Mouse (Mus musculus): Measurements from ENCODE around the gene Mrpl48. TPM values are rescaled to one million over a fixed set of nuclear protein-coding genes. Genes with fewer than 3 reads are reported as not detected.

The Mrpl48 gene
- polyA plus RNA-seq, 1 experiment from 2014 or later: 81.5 TPM

- peak overlapping the region; percentile 67 for H3K4me3 ChIP-seq (ENCODE audit: low read length)
- H3K9ac ChIP-seq (replicated peaks; ENCODE audit: low read length): peak overlapping the region; percentile 75
- H3K4me2 ChIP-seq (replicated peaks; ENCODE audit: low read depth, low read length): peak overlapping the region; percentile 65
- no peaks in the 10 kb centered on the region for H3K27me3 ChIP-seq (ENCODE audit: insufficient read depth, low read length)
- peak; percentile 98 for ATAC-seq (ENCODE audit: low FRiP score, low TSS enrichment)
- H3K27ac ChIP-seq (ENCODE audit: low read length): peak overlapping the region; percentile 95
- H3K36me3 ChIP-seq (ENCODE audit: insufficient read depth, low read length): no peaks in the 10 kb centered on the region
- 1% methylated on average over 18 of the region's 20 CpGs for WGBS
- 0 out of 2 replicates have a peak, but pooled peaks cover 3% of the 10 kb centered on the region for H3K4me1 ChIP-seq (ENCODE audit: insufficient read depth, low read length)
- H3K9me3 ChIP-seq (ENCODE audit: low read length): no peaks in the 10 kb centered on the region
These were observed 17.1 kb downstream of the Mrpl48 start for GRCm38 (mm10) chr7:100590845-100591521.

- H3K4me2 ChIP-seq (replicated peaks; ENCODE audit: low read depth, low read length): peak overlapping the region; percentile 65
- 0 out of 2 replicates have a peak, but pooled peaks cover 3% of the 10 kb centered on the region for H3K4me1 ChIP-seq (ENCODE audit: insufficient read depth, low read length)
- H3K36me3 ChIP-seq (ENCODE audit: insufficient read depth, low read length): no peaks in the 10 kb centered on the region
- no peaks in the 10 kb centered on the region for H3K9me3 ChIP-seq (ENCODE audit: low read length)
- H3K4me3 ChIP-seq (ENCODE audit: low read length): peak overlapping the region; percentile 67
- H3K27me3 ChIP-seq (ENCODE audit: insufficient read depth, low read length): no peaks in the 10 kb centered on the region
- WGBS: 36% methylated on average over 7 of the region's 7 CpGs
- no peak for ATAC-seq (ENCODE audit: low FRiP score, low TSS enrichment)
- peak overlapping the region; percentile 95 for H3K27ac ChIP-seq (ENCODE audit: low read length)
- H3K9ac ChIP-seq (replicated peaks; ENCODE audit: low read length): peak overlapping the region; percentile 75
These were observed 17.6 kb downstream of the Mrpl48 start for GRCm38 (mm10) chr7:100590504-100590844.

GRCm38 (mm10) chr7:100589816-100590215 is 18.3 kb downstream of the Mrpl48 start:
- Histone ChIP-seq H3K4me3 (ENCODE audit: low read length) (no peak overlapping the region), H3K27ac (ENCODE audit: low read length) (no peak overlapping the region), H3K4me2 (replicated peaks; ENCODE audit: low read depth, low read length) (no peak overlapping the region), H3K4me1 (ENCODE audit: insufficient read depth, low read length) (0 out of 2 replicates have a peak, but pooled peaks cover 3% of the 10 kb centered on the region), H3K36me3 (ENCODE audit: insufficient read depth, low read length) (no peaks in the 10 kb centered on the region), H3K9me3 (ENCODE audit: low read length) (no peaks in the 10 kb centered on the region), H3K9ac (replicated peaks; ENCODE audit: low read length) (no peak overlapping the region), H3K27me3 (ENCODE audit: insufficient read depth, low read length) (no peaks in the 10 kb centered on the region)
- WGBS: 36% methylated on average over 1 of the region's 1 CpGs
- no peak for ATAC-seq (ENCODE audit: low FRiP score, low TSS enrichment)

- H3K4me1 ChIP-seq (ENCODE audit: insufficient read depth, low read length): peaks cover 5% of the 10 kb centered on the region; the same call in 1 of the 2 replicates
- WGBS: under 1% methylated on average over 31 of the region's 31 CpGs
- H3K4me3 ChIP-seq (ENCODE audit: low read length): peak overlapping the region; percentile 67
- no peaks in the 10 kb centered on the region for H3K9me3 ChIP-seq (ENCODE audit: low read length)
- H3K4me2 ChIP-seq (replicated peaks; ENCODE audit: low read depth, low read length): peak overlapping the region; percentile 85
- H3K27ac ChIP-seq (ENCODE audit: low read length): peak overlapping the region; percentile 87
- H3K27me3 ChIP-seq (ENCODE audit: insufficient read depth, low read length): no peaks in the 10 kb centered on the region
- peaks cover 4% of the 10 kb centered on the region; the same call in 1 of the 2 replicates for H3K36me3 ChIP-seq (ENCODE audit: insufficient read depth, low read length)
- peak overlapping the region; percentile 96 for H3K9ac ChIP-seq (replicated peaks; ENCODE audit: low read length)
- ATAC-seq (ENCODE audit: low FRiP score, low TSS enrichment): peak; percentile 90
These were observed 25.3 kb downstream of the Mrpl48 start for GRCm38 (mm10) chr7:100582727-100583236.

GRCm38 (mm10) chr7:100582235-100582634 is 25.9 kb downstream of the Mrpl48 start:
- Histone ChIP-seq H3K4me1 (ENCODE audit: insufficient read depth, low read length) (peaks cover 5% of the 10 kb centered on the region; the same call in 1 of the 2 replicates), H3K9me3 (ENCODE audit: low read length) (no peaks in the 10 kb centered on the region), H3K27me3 (ENCODE audit: insufficient read depth, low read length) (no peaks in the 10 kb centered on the region), H3K9ac (replicated peaks; ENCODE audit: low read length) (peak overlapping the region; percentile 96; the same call in 1 of the 2 replicates), H3K4me2 (replicated peaks; ENCODE audit: low read depth, low read length) (peak overlapping the region; percentile 85), H3K36me3 (ENCODE audit: insufficient read depth, low read length) (peaks cover 4% of the 10 kb centered on the region; the same call in 1 of the 2 replicates), H3K4me3 (ENCODE audit: low read length) (peak overlapping the region; percentile 67), H3K27ac (ENCODE audit: low read length) (no peak overlapping the region)
- 33% methylated on average over 7 of the region's 7 CpGs for WGBS
- no peak for ATAC-seq (ENCODE audit: low FRiP score, low TSS enrichment)

GRCm38 (mm10) chr7:100578794-100579193 is 29.3 kb downstream of the Mrpl48 start:
- H3K4me2 ChIP-seq (replicated peaks; ENCODE audit: low read depth, low read length): no peak overlapping the region
- no peak overlapping the region for H3K4me3 ChIP-seq (ENCODE audit: low read length)
- no peaks in the 10 kb centered on the region for H3K27me3 ChIP-seq (ENCODE audit: insufficient read depth, low read length)
- peaks cover 9% of the 10 kb centered on the region; the same call in 1 of the 2 replicates for H3K36me3 ChIP-seq (ENCODE audit: insufficient read depth, low read length)
- no peak overlapping the region for H3K9ac ChIP-seq (replicated peaks; ENCODE audit: low read length)
- no peak overlapping the region for H3K27ac ChIP-seq (ENCODE audit: low read length)
- H3K9me3 ChIP-seq (ENCODE audit: low read length): no peaks in the 10 kb centered on the region
- ATAC-seq (ENCODE audit: low FRiP score, low TSS enrichment): no peak
- 78% methylated on average over 2 of the region's 2 CpGs for whole genome bisulfite sequencing
- H3K4me1 ChIP-seq (ENCODE audit: insufficient read depth, low read length): peaks cover 5% of the 10 kb centered on the region; the same call in 1 of the 2 replicates

- WGBS: 83% methylated on average over 4 of the region's 4 CpGs
- H3K9ac ChIP-seq (replicated peaks; ENCODE audit: low read length): no peak overlapping the region
These were observed 35.4 kb downstream of the Mrpl48 start for GRCm38 (mm10) chr7:100572704-100573103.

GRCm38 (mm10) chr7:100572061-100572460 is 36.0 kb downstream of the Mrpl48 start:
- no peak for ATAC-seq (ENCODE audit: low FRiP score, low TSS enrichment)
- no peaks in the 10 kb centered on the region for H3K4me1 ChIP-seq (ENCODE audit: insufficient read depth, low read length)
- peaks cover 15% of the 10 kb centered on the region; the same call in 1 of the 2 replicates for H3K36me3 ChIP-seq (ENCODE audit: insufficient read depth, low read length)
- H3K9me3 ChIP-seq (ENCODE audit: low read length): no peaks in the 10 kb centered on the region
- no peak overlapping the region for H3K4me3 ChIP-seq (ENCODE audit: low read length)
- H3K27ac ChIP-seq (ENCODE audit: low read length): no peak overlapping the region
- H3K27me3 ChIP-seq (ENCODE audit: insufficient read depth, low read length): no peaks in the 10 kb centered on the region
- 84% methylated on average over 4 of the region's 4 CpGs for WGBS
- no peak overlapping the region for H3K9ac ChIP-seq (replicated peaks; ENCODE audit: low read length)
- no peak overlapping the region for H3K4me2 ChIP-seq (replicated peaks; ENCODE audit: low read depth, low read length)

More at GRCm38 (mm10) chr7:100572704-100573103, 35.4 kb downstream of the Mrpl48 start:
- no peak overlapping the region for H3K27ac ChIP-seq (ENCODE audit: low read length)
- no peak overlapping the region for H3K4me3 ChIP-seq (ENCODE audit: low read length)
- no peaks in the 10 kb centered on the region for H3K27me3 ChIP-seq (ENCODE audit: insufficient read depth, low read length)
- ATAC-seq (ENCODE audit: low FRiP score, low TSS enrichment): no peak
- peaks cover 8% of the 10 kb centered on the region; the same call in 1 of the 2 replicates for H3K36me3 ChIP-seq (ENCODE audit: insufficient read depth, low read length)
- no peak overlapping the region for H3K4me2 ChIP-seq (replicated peaks; ENCODE audit: low read depth, low read length)
- no peaks in the 10 kb centered on the region for H3K9me3 ChIP-seq (ENCODE audit: low read length)
- no peaks in the 10 kb centered on the region for H3K4me1 ChIP-seq (ENCODE audit: insufficient read depth, low read length)

- Histone ChIP-seq H3K27me3 (ENCODE audit: insufficient read depth, low read length) (no peaks in the 10 kb centered on the region), H3K4me3 (ENCODE audit: low read length) (no peak overlapping the region), H3K27ac (ENCODE audit: low read length) (no peak overlapping the region), H3K9me3 (ENCODE audit: low read length) (no peaks in the 10 kb centered on the region), H3K4me1 (ENCODE audit: insufficient read depth, low read length) (no peaks in the 10 kb centered on the region), H3K36me3 (ENCODE audit: insufficient read depth, low read length) (peaks cover 15% of the 10 kb centered on the region; the same call in 1 of the 2 replicates), H3K4me2 (replicated peaks; ENCODE audit: low read depth, low read length) (no peak overlapping the region), H3K9ac (replicated peaks; ENCODE audit: low read length) (no peak overlapping the region)
- 84% methylated on average over 3 of the region's 3 CpGs for WGBS
- ATAC-seq (ENCODE audit: low FRiP score, low TSS enrichment): no peak
These were observed 37.0 kb downstream of the Mrpl48 start for GRCm38 (mm10) chr7:100570930-100571715.
